Mouse (Mus musculus) cerebellum, adult 11 months (tissue): Measurements from ENCODE around the gene Pet100.
A peak's percentile ranks its signal among the peaks of the same experiment; 100 is the strongest.
"Not testable (repeated sequence)": the region's sequence is repeated elsewhere in the genome, so short reads cannot be mapped to it uniquely, and the experiment has no call there.

Experiments
- DNase-seq: peaks from one replicate; pipeline ENCODE4 v3.0.0; 2022

Gene Pet100

GRCm38 (mm10) chr8:3621199-3621970, at the start of gene Pet100, which contains the start of gene Xab2:
Pet100 (plus strand) TSS chr8:3621548.
Xab2 (minus strand) TSS chr8:3621316.
- peak; percentile 98 for DNase-seq

- no peak for DNase-seq
These were observed 46.8 kb upstream of the Pet100 start for GRCm38 (mm10) chr8:3574546-3574945.

- DNase-seq, result no peak
These were observed 45.0 kb upstream of the Pet100 start for GRCm38 (mm10) chr8:3576211-3576960.

GRCm38 (mm10) chr8:3579390-3580364, 41.7 kb upstream of the Pet100 start:
- no peak for DNase-seq

- DNase-seq, result not testable (repeated sequence)
These were observed 39.4 kb upstream of the Pet100 start for GRCm38 (mm10) chr8:3581961-3582360.

GRCm38 (mm10) chr8:3586452-3586851, 34.9 kb upstream of the Pet100 start:
- no peak for DNase-seq

GRCm38 (mm10) chr8:3586993-3587390, 34.4 kb upstream of the Pet100 start, which contains the start of gene Camsap3:
Camsap3 (plus strand) TSS chr8:3587293.
- DNase-seq, result no peak

- DNase-seq, result peak; percentile 72
These were observed 33.7 kb upstream of the Pet100 start for GRCm38 (mm10) chr8:3587391-3588257.

GRCm38 (mm10) chr8:3588258-3588633, 33.1 kb upstream of the Pet100 start:
- DNase-seq, result no peak

GRCm38 (mm10) chr8:3593470-3593869, 27.9 kb upstream of the Pet100 start:
- no peak for DNase-seq

- no peak for DNase-seq
These were observed 26.9 kb upstream of the Pet100 start for GRCm38 (mm10) chr8:3594466-3594865.

GRCm38 (mm10) chr8:3598054-3598453, 23.3 kb upstream of the Pet100 start:
- no peak for DNase-seq

- DNase-seq, result no peak
These were observed 22.1 kb upstream of the Pet100 start for GRCm38 (mm10) chr8:3599219-3599618.

GRCm38 (mm10) chr8:3600401-3600800, 20.9 kb upstream of the Pet100 start:
- no peak for DNase-seq

- no peak for DNase-seq
These were observed 17.9 kb upstream of the Pet100 start for GRCm38 (mm10) chr8:3603439-3603838.

- no peak for DNase-seq
These were observed 14.8 kb upstream of the Pet100 start for GRCm38 (mm10) chr8:3606593-3606992.

GRCm38 (mm10) chr8:3607822-3608221, 13.5 kb upstream of the Pet100 start:
- DNase-seq, result no peak

GRCm38 (mm10) chr8:3609046-3609815, 12.1 kb upstream of the Pet100 start:
- no peak for DNase-seq

GRCm38 (mm10) chr8:3609816-3610150, 11.6 kb upstream of the Pet100 start:
- no peak for DNase-seq

GRCm38 (mm10) chr8:3622119-3622518, 771 bp downstream of the Pet100 start:
- DNase-seq, result no peak

- DNase-seq, result no peak
These were observed 4.1 kb downstream of the Pet100 start, which contains the start of gene Pcp2 for GRCm38 (mm10) chr8:3625445-3625844. Pcp2 (minus strand) TSS chr8:3625545.
